Mouse (Mus musculus) bone marrow macrophage, adult 2 months (primary cell): ENCODE data around the gene Cnksr3. TPM values are rescaled to one million over a fixed set of nuclear protein-coding genes. Genes with fewer than 3 reads are reported as not detected.

Experiments
- H3K27ac ChIP-seq: 2 replicates; pipeline ENCODE4 v1.5.1; 2012; ENCODE audit warnings: low read depth, low read length; ENCODE audit not compliant: insufficient read depth
- H3K4me1 ChIP-seq: 2 replicates; pipeline ENCODE4 v1.6.1; 2012; ENCODE audit warnings: low read length; ENCODE audit not compliant: control insufficient read depth, insufficient read depth
- H3K4me3 ChIP-seq: 2 replicates; pipeline ENCODE4 v1.5.1; 2012; ENCODE audit warnings: mild to moderate bottlenecking, low read length, moderate library complexity; ENCODE audit not compliant: insufficient read depth
- CTCF ChIP-seq: IDR thresholded peaks from 2 replicates; pipeline ENCODE4 v1.5.1; 2012; ENCODE audit warnings: low read depth, mild to moderate bottlenecking, low read length, moderate library complexity
- POLR2A ChIP-seq: IDR thresholded peaks from 2 replicates; pipeline ENCODE4 v1.6.1; 2012; ENCODE audit warnings: mild to moderate bottlenecking, low read depth, low read length, borderline replicate concordance
- polyA plus RNA-seq: library from polyadenylated mRNA; stranded (reverse); fragments of >200 nt; gene quantifications from 2 replicates; pipeline ENCODE4 v1.2.4, GENCODE M21; 2012; ENCODE audit not compliant: missing spikeins, insufficient read depth, insufficient read length

Gene Cnksr3
- polyA plus RNA-seq: 4.8 and 5.0 TPM in 2 replicates

DNA sequence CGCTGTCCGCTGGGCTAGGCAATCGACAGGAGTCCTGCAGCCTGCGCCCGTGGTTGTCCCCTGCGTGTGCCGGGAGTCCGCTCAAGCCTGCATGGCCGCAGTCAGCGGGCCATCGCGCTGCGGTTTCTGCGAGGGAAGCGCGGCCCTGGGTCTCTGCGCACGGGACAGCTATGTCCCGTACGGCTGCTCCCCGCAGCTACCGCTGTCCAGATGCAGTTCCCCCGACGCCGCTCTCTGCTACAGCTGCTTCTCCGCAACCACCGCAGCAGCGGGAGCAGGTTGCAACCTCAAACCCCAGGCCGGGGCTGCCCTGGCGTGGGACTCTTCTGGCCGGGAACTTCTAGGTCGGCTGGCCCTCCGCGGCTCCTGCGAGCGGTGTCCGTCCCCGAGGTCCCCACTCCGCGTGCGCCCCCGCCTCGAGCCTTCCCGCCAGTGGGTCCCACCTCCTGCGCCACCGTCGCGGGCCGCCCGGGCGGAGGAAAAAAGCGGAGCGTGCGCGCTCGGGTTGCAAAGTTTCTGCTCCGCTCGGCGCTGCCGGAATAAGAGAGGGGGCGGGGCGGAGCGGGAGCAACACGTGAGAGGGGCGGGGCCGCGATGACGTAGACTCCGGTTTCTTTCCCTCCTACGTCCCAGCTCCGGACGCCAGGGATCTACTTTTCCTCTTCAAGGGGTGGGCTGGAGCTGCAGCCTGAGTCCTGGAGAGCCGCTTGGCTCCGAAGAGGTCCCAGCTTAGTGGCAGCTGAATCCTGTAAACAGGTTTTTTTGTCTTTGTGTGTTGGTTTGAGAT, at the start of gene Cnksr3:
Cnksr3 (minus strand) TSS at position 542 of the 787 bp plus-strand sequence.
- TF ChIP-seq CTCF (no peak), POLR2A (no peak)
- H3K4me1 ChIP-seq: peaks cover 28% of the 10 kb centered on the region
- peak within 1 kb of the TSS; percentile 71 for H3K27ac ChIP-seq
- peak within 1 kb of the TSS; percentile 97 for H3K4me3 ChIP-seq

GRCm38 (mm10) chr10:7260166-7261108, 48.4 kb upstream of the Cnksr3 start:
- Histone ChIP-seq H3K27ac (peak overlapping the region; percentile 77), H3K4me3 (no peak overlapping the region), H3K4me1 (peaks cover 14% of the 10 kb centered on the region)
- TF ChIP-seq POLR2A (no peak), CTCF (no peak)

DNA sequence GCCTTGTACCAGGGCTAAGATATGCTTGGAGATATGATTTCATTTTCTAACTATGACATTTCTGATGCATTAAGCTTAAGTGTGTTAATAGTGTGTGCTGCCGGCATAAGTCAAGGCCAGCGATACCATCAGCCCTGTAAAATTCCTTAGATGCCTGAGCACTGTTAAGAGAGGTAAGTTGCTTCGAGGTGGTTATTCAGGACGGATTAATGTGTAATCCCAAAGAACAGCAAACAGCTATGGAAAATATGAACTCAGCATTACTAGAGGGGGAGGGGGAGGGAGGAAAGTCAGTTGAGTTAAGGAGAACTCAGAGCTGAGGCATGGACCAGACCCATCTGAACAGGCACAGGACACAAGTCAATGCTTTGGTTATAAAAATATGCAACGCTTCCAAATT, 46.6 kb upstream of the Cnksr3 start:
- H3K4me1 ChIP-seq: peaks cover 14% of the 10 kb centered on the region
- no peak for TF ChIP-seq CTCF
- no peak for TF ChIP-seq POLR2A
- no peak overlapping the region for H3K4me3 ChIP-seq
- no peak overlapping the region for H3K27ac ChIP-seq

- TF ChIP-seq POLR2A (no peak), CTCF (no peak)
- no peaks in the 10 kb centered on the region for H3K4me1 ChIP-seq
Measured at GRCm38 (mm10) chr10:7250455-7250854, 38.4 kb upstream of the Cnksr3 start.

DNA sequence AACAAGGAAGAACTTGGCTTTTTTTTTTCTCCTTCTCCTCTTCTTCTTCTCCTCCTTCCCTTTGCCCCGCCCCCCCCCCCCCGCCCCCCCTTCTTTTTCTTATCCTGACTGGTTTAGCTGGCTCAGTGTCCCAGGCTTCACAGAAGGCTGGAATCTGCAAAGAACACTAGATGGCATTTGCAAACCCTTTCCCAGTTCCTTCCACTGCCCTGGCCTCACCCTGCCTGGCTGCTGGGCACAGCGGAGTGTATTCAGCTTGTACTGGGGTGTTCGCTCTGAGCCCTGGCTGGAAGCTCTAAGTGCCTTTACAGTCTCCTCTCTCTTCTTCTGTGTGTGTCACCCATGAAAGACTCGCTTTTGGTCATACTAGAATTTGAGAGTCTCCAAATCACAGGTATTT, 22.6 kb upstream of the Cnksr3 start:
- H3K4me1 ChIP-seq: peaks cover 24% of the 10 kb centered on the region
- no peak overlapping the region for H3K27ac ChIP-seq
- TF ChIP-seq CTCF: no peak
- no peak for TF ChIP-seq POLR2A
- H3K4me3 ChIP-seq: no peak overlapping the region

More at GRCm38 (mm10) chr10:7250455-7250854, 38.4 kb upstream of the Cnksr3 start:
- H3K27ac ChIP-seq: no peak overlapping the region
- no peak overlapping the region for H3K4me3 ChIP-seq

- Histone ChIP-seq H3K27ac (no peak overlapping the region), H3K4me3 (no peak overlapping the region), H3K4me1 (peaks cover 17% of the 10 kb centered on the region)
- no peak for TF ChIP-seq CTCF
- TF ChIP-seq POLR2A: no peak
Measured at GRCm38 (mm10) chr10:7217551-7218127, 5.6 kb upstream of the Cnksr3 start.

- H3K4me1 ChIP-seq: peaks cover 13% of the 10 kb centered on the region
- no peak overlapping the region for H3K4me3 ChIP-seq
- TF ChIP-seq POLR2A (no peak), CTCF (no peak)
- no peak overlapping the region for H3K27ac ChIP-seq
Measured at GRCm38 (mm10) chr10:7214718-7215117, 2.7 kb upstream of the Cnksr3 start.

DNA sequence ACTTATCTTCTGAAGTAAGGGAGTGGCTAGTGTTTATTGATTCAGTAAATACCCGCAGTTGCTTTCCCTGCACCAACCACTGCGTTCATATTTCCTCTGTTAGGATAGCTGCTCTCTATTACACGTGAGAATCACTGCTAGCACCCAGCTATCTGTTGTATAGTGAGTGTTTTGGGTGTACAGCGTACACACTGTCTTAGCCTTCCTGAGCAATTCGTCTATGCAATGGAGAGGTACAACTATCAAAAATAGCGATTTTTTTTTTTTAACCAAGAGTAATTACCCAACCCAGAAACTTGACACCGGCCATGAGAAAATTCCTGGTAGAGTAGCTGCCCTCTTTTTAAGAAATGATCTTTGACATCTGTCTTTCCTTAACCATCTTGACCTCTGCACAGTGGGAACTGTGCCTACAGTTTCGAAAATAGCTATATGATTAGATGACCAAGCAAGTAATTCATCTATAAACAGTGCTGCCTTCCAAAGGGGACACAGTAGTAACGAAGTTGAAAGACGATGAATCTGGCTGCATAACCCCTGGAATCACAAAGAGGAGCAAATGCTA, 1.1 kb upstream of the Cnksr3 start:
- Histone ChIP-seq H3K4me1 (peaks cover 17% of the 10 kb centered on the region), H3K4me3 (peak overlapping the region; percentile 97; the same call in 1 of the 2 replicates), H3K27ac (peak overlapping the region; percentile 23)
- TF ChIP-seq CTCF: no peak
- TF ChIP-seq POLR2A: no peak

DNA sequence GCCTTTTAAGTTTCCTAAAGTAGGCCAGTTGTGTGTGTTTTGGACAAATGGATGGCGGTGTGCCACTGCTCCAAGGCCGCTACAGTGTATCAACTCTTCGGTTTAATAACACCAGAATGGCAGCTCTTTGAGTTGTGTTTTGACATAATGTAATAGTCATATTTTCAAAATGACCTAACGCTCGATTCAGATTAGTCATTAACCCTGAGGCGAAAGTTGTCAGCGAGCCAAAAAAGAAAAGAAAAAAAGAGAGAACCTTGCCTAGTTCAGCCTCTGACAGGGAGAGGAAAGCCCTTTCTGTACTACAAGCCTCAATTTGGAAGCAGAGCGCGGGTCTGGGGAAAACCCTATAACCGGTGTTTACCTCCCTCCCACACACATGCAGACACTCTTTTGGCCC, 500 bp upstream of the Cnksr3 start:
- peak overlapping the region; percentile 71 for H3K27ac ChIP-seq

More for the DNA sequence above, 500 bp upstream of the Cnksr3 start:
- peaks cover 22% of the 10 kb centered on the region for H3K4me1 ChIP-seq
- peak overlapping the region; percentile 97 for H3K4me3 ChIP-seq
- TF ChIP-seq CTCF: no peak
- TF ChIP-seq POLR2A: no peak
